Mouse (Mus musculus) layer of hippocampus, adult 9-10 months (tissue): ENCODE measurements around the gene Fbxo11.
A peak's percentile ranks its signal among the peaks of the same experiment; 100 is the strongest.
"Not testable (repeated sequence)": the region's sequence is repeated elsewhere in the genome, so short reads cannot be mapped to it uniquely, and the experiment has no call there.

Experiments
- DNase-seq: peaks from one replicate; pipeline ENCODE4 v3.0.0; 2022; ENCODE audit warnings: low spot score

Fbxo11 gene

DNA sequence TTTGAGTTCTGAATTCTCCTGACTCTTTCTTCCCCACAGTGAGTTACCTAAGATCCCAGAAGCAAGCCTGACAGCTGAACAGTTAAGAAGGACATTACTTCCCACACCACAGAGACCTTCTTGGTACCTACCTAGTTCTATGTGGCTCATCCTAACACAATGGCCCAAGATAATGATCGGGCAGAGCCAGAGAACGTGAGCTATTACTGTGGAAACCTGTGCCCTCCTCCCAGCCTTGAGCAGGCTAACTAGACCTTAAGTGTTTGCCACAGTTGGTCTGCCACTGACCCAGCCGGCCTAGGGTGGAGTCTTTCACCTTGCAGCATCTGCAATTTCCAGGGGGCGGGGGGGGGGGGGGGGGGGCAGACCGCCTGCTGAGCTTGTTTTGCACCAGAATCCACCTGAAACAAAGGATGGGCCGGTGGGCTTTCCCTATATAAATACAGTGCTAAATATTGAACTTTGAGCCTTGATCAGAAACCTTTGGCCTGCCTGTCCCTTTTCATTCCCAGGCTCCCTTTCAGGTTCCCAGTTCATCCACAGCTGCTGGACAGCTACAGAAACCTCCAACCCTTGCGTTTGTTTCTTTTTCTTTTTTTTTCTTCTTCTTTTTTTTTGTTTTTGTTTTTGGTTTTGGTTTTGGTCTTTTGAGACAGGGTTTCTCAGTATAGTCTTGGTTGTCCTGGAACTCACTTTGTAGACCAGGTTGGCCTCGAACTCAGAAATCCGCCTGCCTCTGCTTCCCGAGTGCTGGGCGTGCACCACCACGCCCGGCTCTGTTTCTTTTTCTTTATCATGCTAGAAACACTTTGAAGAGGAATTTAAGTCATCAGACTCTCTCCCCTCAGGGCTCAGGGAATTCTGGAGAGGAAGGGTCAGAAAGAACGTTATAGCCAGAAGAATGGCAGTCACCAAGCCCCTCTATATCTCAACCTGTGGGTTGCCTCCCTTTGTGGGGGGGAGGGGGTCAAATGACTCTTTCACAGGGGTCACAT lies 101.7 kb downstream of the Fbxo11 start:
- DNase-seq: no peak

DNA sequence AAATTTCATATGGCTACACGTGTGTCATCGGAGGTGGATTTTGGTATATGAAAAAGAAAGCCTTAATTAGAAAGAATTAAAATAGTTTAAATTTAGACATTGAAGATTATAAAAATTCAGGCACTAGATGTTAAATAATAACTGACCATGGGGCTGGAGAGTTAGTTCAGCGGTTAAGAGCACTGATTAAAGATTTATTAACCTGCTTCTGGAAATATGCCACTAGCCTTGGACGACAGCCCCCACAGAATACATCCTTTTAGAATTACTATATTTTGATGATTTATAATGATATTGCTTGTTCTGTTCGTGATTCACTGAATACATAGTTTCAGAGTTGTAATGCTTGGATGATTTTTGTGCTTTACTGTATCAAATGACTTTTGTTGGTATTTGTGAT lies 105.2 kb downstream of the Fbxo11 start:
- DNase-seq: not testable (repeated sequence)

DNA sequence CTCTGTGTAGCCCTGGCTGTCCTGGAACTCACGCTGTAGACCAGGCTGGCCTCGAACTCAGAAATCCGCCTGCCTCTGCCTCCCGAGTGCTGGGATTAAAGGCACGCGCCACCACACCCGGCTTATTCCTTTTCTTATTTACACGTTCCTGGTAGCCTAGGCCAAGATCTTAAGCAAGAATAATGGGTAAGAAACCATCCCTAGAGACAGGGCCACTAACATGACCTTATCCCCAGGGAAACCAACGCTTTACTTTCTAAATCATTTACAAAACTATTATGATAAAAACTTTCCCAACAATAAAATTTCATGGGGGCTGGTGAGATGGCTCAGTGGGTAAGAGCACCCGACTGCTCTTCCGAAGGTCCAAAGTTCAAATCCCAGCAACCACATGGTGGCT lies 105.7 kb downstream of the Fbxo11 start:
- DNase-seq: not testable (repeated sequence)

DNA sequence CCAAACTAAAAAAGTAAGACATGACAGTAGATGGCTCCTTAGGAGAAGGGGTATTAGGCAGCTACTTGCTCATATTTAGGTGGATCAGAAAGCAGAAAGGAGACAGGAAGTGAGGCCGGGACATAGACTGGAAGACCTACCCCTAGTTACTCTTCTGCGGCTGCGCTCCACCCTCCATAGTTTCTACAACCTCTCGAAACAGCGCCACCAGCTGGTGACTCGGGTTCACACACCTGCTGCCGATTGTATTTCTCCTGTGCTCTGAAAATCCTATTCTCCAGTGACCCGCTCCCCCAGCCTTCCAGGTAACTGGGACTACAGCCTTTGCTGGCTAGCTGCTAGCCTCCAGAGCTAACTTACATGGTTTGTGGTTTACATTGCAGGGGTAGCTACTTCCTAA lies 106.8 kb downstream of the Fbxo11 start:
- no peak for DNase-seq

DNA sequence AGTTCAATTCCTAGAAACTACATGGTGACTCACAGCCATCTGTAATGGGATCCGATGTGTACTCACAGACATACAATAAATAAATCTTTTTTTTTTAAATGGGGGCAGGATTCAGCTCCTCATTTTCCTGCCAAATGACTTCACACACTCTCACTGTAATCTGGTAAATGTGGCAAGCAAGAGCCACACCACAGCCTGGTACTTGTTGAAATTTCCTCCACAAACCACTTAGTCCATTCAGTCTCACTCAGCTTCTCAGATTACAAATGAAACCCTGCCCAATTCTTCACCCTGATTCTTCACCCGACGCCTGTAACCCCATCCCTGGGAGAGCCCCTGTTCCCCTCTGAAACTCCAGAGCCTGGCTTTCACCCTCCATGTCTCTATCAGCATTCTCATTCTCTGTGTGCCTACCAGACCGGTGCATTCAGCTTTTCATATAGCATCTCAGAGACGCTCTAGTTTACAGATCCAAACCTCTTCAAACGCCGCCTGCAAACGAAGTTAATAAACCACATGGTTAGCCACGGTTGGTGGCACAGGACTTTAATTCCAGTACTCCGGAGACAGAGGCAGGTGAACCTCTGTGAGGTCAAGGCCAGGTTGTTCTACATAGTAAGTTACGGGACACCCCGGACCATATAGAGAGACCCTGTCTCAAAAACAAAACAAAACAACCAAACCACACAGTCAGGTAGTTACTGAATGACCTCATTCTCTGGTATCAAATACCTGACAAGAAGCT lies 107.8 kb downstream of the Fbxo11 start:
- no peak for DNase-seq

DNA sequence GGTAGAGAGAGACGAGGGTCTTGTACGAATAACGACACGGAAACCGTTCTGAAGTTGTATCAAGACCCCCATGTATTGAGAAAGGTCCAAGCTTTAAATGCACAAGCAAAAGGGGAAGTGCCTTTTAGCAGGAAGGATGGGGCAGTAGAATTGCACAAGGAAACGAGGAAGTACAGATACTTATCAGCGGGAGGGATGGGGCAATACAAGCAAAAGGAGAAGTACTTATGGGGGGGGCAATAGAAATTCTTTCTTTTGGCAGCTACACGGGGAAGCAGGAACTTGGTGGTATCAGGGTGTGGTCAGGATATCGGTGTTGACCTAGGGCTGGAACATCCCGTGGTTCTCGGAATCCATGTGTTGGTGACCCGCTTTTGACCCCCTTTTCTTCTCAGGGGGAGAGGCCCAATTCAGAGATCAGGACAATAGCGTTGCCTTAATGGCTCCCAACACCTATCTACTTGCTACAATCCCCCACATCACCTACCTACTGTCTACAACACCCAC lies 110.4 kb downstream of the Fbxo11 start:
- DNase-seq: not testable (repeated sequence)

DNA sequence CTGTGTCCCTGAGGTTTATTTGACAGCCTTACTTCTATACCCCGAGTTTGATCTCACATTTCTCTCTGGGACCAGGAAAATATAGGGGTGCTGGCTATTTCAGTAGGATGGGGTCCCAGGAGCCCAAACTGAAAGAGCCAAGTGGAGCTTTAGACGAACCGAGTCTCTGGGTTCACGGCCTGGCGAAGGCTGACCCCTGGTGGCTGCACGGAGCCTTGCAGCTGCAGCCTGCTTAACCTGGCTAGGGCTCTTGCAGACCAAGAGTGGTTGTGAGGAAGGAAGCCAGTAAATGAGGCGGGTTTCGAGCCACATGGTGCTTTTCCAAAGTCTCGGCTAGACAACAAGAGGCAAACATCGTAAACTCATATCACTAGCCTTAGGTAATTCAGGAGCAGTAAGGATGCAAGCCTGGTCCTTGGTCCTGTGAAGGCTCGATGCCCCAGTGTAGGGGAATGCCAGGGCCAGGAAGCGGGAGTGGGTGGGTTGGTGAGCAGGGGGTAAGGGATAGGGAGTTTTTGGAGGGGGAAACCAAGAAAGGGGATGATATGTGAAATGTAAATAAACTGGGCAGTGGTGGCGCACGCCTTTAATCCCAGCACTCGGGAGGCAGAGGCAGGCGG lies 116.0 kb downstream of the Fbxo11 start:
- peak; percentile 58 for DNase-seq
